Mouse (Mus musculus): ENCODE measurements at regions not wholly inside any gene's neighbourhood (a gene's known extent, or its start where the extent isn't known, plus 50 kb on each side); places are given as distances from the start of the nearest gene placed in this dataset.

DNA sequence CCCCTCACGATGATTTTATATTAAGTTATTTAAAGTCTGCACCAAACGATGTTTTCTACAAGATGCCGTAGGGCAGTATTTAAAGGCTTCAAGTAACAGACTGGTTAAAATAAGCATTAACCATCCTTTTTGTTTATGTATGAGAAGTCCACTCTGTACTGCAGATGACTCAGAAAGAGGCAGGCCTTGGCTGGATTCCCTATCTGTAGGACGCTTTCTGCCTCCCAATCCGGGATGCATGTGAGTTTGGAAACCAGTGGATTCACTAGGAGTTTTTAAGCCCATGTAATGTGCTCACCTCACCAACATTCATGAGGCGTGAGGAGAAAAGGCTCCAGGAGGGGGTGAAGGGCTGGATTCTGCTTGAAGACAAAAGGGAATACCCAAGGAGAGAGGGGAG is 63.1 kb downstream of the Cmpk2 start:
- intact Hi-C loops (cut with DNase I), result loop anchor here (2.0 to 5.0 kb wide), 4 partner anchors 811 to 1901 kb away; partner anchors contain the start of gene Sox11

More for the DNA sequence above, 63.1 kb downstream of the Cmpk2 start:
- peak in 1 of 2 experiments; percentile 29 for DNase-seq (ENCODE audit: low spot score in 2 of 2)
